Mouse (Mus musculus) liver, adult 2 months (tissue): ENCODE data around the gene Dnajc14. TPM values are rescaled to one million over a fixed set of nuclear protein-coding genes. Genes with fewer than 3 reads are reported as not detected.
"Not testable (repeated sequence)": the region's sequence is repeated elsewhere in the genome, so short reads cannot be mapped to it uniquely, and the experiment has no call there.

Experiments
- DNase-seq: peaks from one replicate; pipeline ENCODE4 v3.0.0-alpha.2; 2011; ENCODE audit warnings: low read depth, low spot score; ENCODE audit errors: extremely low read depth
- H3K27ac ChIP-seq: fragments of 200-500 bp; replicated peaks from 2 replicates; pipeline ENCODE4 v1.5.1; 2012; ENCODE audit warnings: low read depth, mild to moderate bottlenecking, control low read depth, inconsistent platforms, low read length; ENCODE audit not compliant: insufficient read depth
- H3K27me3 ChIP-seq: fragments of 200-500 bp; 2 replicates; pipeline ENCODE4 v1.6.1; 2012; ENCODE audit warnings: mild to moderate bottlenecking, moderate library complexity, low read length, inconsistent platforms; ENCODE audit not compliant: control insufficient read depth, insufficient read depth
- H3K36me3 ChIP-seq: fragments of 200-500 bp; 2 replicates; pipeline ENCODE4 v1.6.1; 2012; ENCODE audit warnings: low read length, inconsistent platforms; ENCODE audit not compliant: control insufficient read depth, insufficient read depth
- H3K4me1 ChIP-seq: fragments of 200-500 bp; 2 replicates; pipeline ENCODE4 v1.6.1; 2011; ENCODE audit warnings: low read length; ENCODE audit not compliant: control insufficient read depth, insufficient read depth
- H3K4me3 ChIP-seq: fragments of 200-500 bp; 2 replicates; pipeline ENCODE4 v1.5.1; 2011; ENCODE audit warnings: low read depth, mild to moderate bottlenecking, control low read depth, low read length, moderate library complexity; ENCODE audit not compliant: insufficient read depth
- H3K79me2 ChIP-seq: fragments of 200-500 bp; 2 replicates; pipeline ENCODE4 v1.6.1; 2012; ENCODE audit warnings: inconsistent platforms, mild to moderate bottlenecking, low read length, moderate library complexity; ENCODE audit not compliant: control insufficient read depth, insufficient read depth
- H3K9ac ChIP-seq: fragments of 200-500 bp; 2 replicates; pipeline ENCODE4 v1.6.1; 2012; ENCODE audit warnings: low read depth, mild to moderate bottlenecking, control low read depth, inconsistent platforms, low read length
- CTCF ChIP-seq: fragments of 200-500 bp; IDR thresholded peaks from 2 replicates; pipeline ENCODE4 v1.5.1; 2011; ENCODE audit warnings: low read depth, low read length, control low read depth
- POLR2A ChIP-seq: fragments of 200-500 bp; IDR thresholded peaks from 2 replicates; pipeline ENCODE4 v1.6.1; 2011; ENCODE audit warnings: low read length, control low read depth; ENCODE audit not compliant: insufficient read depth; ENCODE audit errors: extremely low read depth
- WGBS: fragments of 180-500 bp; shearing (Covaris S2); methylation state at CpG from one replicate; pipeline ENCODE4 v1.1.7; 2018; 5-methylcytosine and 5-hydroxymethylcytosine counted together
- polyA plus RNA-seq: library from polyadenylated mRNA; depleted of rRNA; stranded (reverse); fragments of >200 nt; gene quantifications from 2 replicates; pipeline ENCODE4 v1.2.3, GENCODE M21; 2012
- total RNA-seq: library from RNA; depleted of rRNA; stranded (reverse); fragments of >200 nt; gene quantifications from 2 replicates; pipeline ENCODE4 v1.2.3, GENCODE M21; 2014

Dnajc14 gene
- total and polyA plus RNA-seq, 2 experiments: 9.2 to 23.5 TPM

DNA sequence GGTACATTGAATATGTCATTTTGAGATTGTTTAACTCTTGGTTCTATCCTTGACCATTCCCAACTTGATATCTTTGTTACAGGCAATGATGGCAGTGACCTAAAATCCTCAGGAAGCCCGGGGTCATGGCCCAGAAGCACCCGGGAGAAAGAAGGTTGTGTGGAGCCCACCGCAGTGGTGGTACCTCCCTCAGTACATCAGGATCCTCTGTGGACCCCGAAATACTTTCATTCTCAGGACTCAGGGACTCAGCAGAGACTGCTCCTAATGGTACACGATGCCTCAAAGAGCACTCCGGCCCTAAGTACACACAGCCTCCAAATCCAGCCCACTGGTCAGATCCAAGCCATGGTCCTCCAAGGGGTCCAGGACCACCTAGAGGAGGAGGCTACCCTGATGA is 2.2 kb downstream of the Dnajc14 start:
- Histone ChIP-seq H3K79me2 (peaks cover 16% of the 10 kb centered on the region; the same call in 1 of the 2 replicates), H3K4me1 (peaks cover 20% of the 10 kb centered on the region), H3K27ac (no peak overlapping the region), H3K36me3 (peaks cover 3% of the 10 kb centered on the region; the same call in 1 of the 2 replicates), H3K9ac (peak overlapping the region; percentile 39), H3K4me3 (peak overlapping the region; percentile 83), H3K27me3 (no peaks in the 10 kb centered on the region)
- 33% methylated on average over 6 of the region's 6 CpGs for WGBS
- no peak for DNase-seq
- TF ChIP-seq CTCF (no peak), POLR2A (no peak)

DNA sequence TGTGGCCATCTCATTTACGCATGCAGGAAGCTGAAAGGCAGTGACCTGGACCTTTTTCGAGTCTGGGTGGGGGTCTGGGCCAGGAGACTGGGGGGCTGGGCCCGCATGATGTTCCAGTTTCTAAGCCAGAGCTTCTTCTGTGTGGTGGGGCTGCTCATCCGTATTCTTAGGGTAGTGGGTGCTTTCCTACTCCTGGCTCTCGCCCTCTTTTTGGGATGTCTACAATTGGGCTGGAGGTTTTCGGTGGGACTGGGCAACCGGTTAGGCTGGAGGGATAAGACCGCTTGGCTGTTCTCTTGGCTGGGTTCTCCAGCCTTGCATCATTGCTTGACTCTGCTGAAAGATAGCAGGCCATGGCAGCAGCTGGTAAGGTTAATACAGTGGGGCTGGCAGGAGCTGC is 3.2 kb downstream of the Dnajc14 start:
- H3K79me2 ChIP-seq: peaks cover 16% of the 10 kb centered on the region; the same call in 1 of the 2 replicates
- H3K9ac ChIP-seq: peak overlapping the region; percentile 28; the same call in 1 of the 2 replicates
- peak; percentile 62 for DNase-seq
- WGBS: 61% methylated on average over 8 of the region's 8 CpGs
- no peak overlapping the region for H3K27ac ChIP-seq
- no peak for TF ChIP-seq POLR2A
- no peaks in the 10 kb centered on the region for H3K27me3 ChIP-seq
- peaks cover 3% of the 10 kb centered on the region; the same call in 1 of the 2 replicates for H3K36me3 ChIP-seq
- H3K4me1 ChIP-seq: peaks cover 20% of the 10 kb centered on the region
- no peak overlapping the region for H3K4me3 ChIP-seq

DNA sequence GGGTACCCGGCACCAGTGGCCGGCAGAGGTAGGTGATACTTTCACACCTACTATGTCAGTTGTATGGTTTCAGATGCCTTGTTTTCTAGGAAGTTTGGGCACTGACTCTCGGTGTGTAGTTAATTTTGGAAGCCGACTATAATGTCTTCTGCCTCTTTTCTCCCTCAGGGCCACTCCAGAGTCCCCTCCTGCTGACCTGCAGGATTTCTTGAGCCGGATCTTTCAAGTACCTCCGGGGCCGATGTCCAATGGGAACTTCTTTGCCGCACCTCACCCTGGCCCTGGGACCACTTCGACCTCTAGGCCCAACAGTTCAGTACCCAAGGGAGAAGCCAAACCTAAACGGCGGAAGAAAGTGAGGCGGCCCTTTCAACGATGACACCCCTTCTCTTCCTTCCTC is 13.2 kb downstream of the Dnajc14 start, which contains the start of gene Sarnp:
Sarnp (plus strand) TSS at position 301 of the 400 bp plus-strand sequence.
- H3K79me2 ChIP-seq: peaks cover 6% of the 10 kb centered on the region; the same call in 1 of the 2 replicates
- H3K4me3 ChIP-seq: no peak within 1 kb of the TSS
- peaks cover 44% of the 10 kb centered on the region for H3K36me3 ChIP-seq
- no peak within 1 kb of the TSS for H3K27ac ChIP-seq
- no peaks in the 10 kb centered on the region for H3K27me3 ChIP-seq
- no peak for DNase-seq
- H3K4me1 ChIP-seq: peaks cover 5% of the 10 kb centered on the region
- TF ChIP-seq POLR2A: no peak
- no peak for TF ChIP-seq CTCF
- H3K9ac ChIP-seq: no peak within 1 kb of the TSS
- 87% methylated on average over 13 of the region's 13 CpGs for WGBS

DNA sequence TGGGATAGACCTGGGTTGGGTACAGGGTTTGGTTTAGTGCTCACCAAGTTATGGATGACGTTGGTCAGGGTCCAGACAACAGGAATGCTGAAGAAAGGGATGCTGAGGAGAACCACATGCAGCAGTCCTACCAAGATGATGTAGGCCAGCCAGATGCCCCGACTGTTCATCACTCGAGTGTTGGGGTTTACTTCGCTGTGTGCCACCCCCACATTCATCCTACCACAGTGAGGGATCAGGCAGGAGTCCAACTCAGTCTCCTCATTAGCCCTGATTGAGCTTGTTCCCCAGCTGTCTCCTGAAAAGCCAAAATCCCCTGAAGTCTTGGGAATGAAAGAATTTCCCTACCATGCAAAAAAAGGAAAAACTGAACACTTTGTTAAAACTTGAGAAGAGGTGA is 16.4 kb downstream of the Dnajc14 start:
- WGBS: 82% methylated on average over 4 of the region's 4 CpGs
- DNase-seq: no peak
- TF ChIP-seq POLR2A: no peak
- no peak for TF ChIP-seq CTCF
- peaks cover 14% of the 10 kb centered on the region for H3K4me1 ChIP-seq
- H3K27ac ChIP-seq: no peak overlapping the region
- H3K36me3 ChIP-seq: peaks cover 30% of the 10 kb centered on the region
- no peaks in the 10 kb centered on the region for H3K27me3 ChIP-seq
- H3K9ac ChIP-seq: no peak overlapping the region
- peaks cover 15% of the 10 kb centered on the region; the same call in 1 of the 2 replicates for H3K79me2 ChIP-seq
- H3K4me3 ChIP-seq: no peak overlapping the region

DNA sequence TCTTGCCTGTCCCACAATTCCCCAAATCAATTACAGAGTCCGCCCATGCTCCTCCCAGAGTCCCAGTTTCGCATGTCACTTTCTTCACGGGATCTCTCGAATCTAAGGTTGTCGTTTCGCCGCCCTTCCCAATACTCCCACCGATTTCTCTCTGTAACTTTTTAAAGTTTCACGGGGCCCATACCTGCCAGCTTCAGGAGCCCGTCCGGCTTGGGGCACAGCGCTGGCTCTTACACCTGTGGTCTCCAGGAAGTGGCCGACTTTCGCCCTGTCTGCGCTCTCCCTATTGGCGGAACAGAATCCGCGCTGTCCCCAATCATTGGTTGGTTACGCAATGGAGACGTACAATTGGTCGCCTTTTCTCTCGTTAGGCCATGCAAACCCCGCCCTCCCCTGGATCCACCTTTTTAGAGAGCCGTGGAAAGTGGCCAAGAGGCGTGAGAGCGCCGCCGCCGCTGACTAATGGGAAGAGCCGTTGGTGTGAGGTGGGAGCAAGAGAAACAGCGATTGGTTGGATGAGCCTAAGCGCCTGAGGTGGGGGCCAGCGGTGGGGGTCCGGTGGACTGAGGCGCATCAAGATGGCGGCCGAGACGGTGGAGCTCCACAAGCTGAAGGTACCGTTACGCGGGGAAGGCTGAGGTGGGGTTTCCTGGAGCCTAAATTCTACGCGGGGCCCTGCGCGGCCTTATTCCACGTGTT is 17.6 kb downstream of the Dnajc14 start, which contains the start of gene Ormdl2:
Ormdl2 (minus strand) TSS at position 288 of the 699 bp plus-strand sequence.
- peaks cover 22% of the 10 kb centered on the region; the same call in 1 of the 2 replicates for H3K36me3 ChIP-seq
- DNase-seq: peak; percentile 99
- peaks cover 15% of the 10 kb centered on the region; the same call in 1 of the 2 replicates for H3K79me2 ChIP-seq
- WGBS: under 1% methylated on average over 46 of the region's 46 CpGs
- peak within 1 kb of the TSS; percentile 67 for H3K4me3 ChIP-seq
- peaks cover 14% of the 10 kb centered on the region for H3K4me1 ChIP-seq
- TF ChIP-seq POLR2A (peak; percentile 67; the same call in 1 of the 2 replicates), CTCF (no peak)
- H3K27ac ChIP-seq: peak within 1 kb of the TSS; percentile 72
- no peaks in the 10 kb centered on the region for H3K27me3 ChIP-seq
- H3K9ac ChIP-seq: peak within 1 kb of the TSS; percentile 80

DNA sequence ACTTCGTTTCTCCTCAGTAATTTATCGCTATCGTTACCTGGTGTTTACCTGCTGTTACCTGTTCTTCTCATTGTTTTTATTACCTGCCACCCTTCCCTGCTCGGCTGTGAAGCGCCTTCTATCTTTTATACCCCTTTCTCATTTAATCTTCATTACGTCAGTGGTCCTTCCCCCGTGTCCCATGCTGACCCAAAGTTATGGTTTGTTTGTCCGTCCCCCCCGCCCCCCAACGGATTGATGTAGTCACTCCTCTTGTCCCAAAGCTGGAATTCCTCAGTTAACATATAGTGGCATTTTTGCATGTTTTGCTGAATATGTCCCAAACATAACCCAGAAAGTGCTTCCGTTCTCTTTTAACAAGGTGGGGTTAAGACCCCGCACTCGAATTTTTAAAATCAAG is 18.3 kb downstream of the Dnajc14 start:
- peak overlapping the region; percentile 61 for H3K27ac ChIP-seq
- H3K36me3 ChIP-seq: peaks cover 16% of the 10 kb centered on the region; the same call in 1 of the 2 replicates
- H3K4me1 ChIP-seq: peaks cover 14% of the 10 kb centered on the region
- WGBS: under 1% methylated on average over 13 of the region's 13 CpGs
- H3K79me2 ChIP-seq: peaks cover 15% of the 10 kb centered on the region; the same call in 1 of the 2 replicates
- H3K4me3 ChIP-seq: peak overlapping the region; percentile 67
- no peak for DNase-seq
- no peaks in the 10 kb centered on the region for H3K27me3 ChIP-seq
- TF ChIP-seq CTCF (no peak), POLR2A (no peak)
- H3K9ac ChIP-seq: peak overlapping the region; percentile 80

DNA sequence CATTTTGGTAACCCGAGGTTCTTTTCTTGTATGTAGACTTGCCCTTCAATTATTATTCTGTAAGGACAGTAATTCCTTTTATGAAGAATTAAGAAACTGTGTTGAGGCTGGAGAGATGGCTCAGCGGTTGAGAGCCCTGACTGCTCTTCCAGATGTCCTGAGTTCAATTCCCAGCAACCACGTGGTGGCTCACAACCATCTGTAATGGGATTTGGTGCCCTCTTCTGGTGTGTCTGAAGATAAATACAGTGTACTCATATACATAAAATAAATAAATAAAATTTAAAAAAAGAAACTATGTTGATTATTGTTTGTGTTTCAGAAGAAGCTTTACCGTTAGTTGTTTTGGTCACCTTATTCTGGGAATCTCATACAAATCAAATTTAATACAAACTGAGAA is 19.2 kb downstream of the Dnajc14 start:
- H3K4me3 ChIP-seq, DNase-seq, H3K9ac ChIP-seq, H3K27ac ChIP-seq, H3K27me3 ChIP-seq, H3K36me3 ChIP-seq: not testable (repeated sequence)
- peaks cover 14% of the 10 kb centered on the region for H3K4me1 ChIP-seq
- peaks cover 15% of the 10 kb centered on the region; the same call in 1 of the 2 replicates for H3K79me2 ChIP-seq
- WGBS: 61% methylated on average over 4 of the region's 4 CpGs
